Mouse (Mus musculus): Measurements from ENCODE around the gene Arhgef1.
A peak's percentile ranks its signal among the peaks of the same experiment; 100 is the strongest.

Arhgef1 gene

DNA sequence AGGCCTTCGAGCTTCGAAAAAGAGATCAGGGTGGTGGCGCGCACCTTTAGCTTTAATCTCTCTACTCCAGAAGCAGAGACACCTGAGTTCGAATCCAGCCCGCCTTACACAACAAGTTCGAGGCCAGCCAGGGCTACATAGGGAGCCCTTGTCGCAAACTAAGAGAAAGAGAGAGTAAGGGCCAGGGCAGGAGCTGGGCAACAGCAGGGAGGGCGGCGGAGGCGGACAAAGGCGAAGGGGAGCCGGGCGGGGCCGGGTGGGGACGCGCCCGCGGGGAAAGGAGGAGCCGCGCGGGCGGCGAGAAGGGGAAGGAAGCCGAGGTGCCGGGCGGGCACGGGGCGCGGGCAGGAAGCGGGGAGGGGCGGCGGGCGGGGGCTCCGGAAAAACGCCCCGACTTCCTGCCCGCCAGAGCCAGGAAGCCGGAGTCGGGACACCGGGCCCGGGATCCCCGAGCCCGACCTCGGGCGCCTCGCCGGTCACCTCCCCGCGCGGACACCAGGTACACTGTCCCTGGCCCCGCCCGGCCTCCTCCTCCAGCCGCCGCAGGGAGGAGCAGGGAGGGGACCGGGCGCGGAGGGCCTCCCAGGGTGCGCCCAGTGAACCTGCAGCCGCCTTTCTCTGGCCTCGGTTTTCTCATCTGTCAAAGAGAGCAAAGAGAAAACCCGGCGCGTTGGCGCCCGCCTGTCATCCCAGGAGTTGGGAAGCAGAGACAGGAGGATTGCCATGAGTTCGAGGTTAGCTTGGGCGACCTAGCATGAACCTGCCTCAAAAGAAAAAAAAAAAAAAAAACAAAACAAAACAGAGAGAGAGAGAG is at the start of gene Arhgef1:
Gene Arhgef1 (plus strand): TSS at position 283 of the 814 bp plus-strand sequence.
- peak; percentile 98 for DNase-seq

- DNase-seq, result peak; percentile 68
Observed at GRCm38 (mm10) chr7:24853233-24853563, 49.5 kb upstream of the Arhgef1 start.

DNA sequence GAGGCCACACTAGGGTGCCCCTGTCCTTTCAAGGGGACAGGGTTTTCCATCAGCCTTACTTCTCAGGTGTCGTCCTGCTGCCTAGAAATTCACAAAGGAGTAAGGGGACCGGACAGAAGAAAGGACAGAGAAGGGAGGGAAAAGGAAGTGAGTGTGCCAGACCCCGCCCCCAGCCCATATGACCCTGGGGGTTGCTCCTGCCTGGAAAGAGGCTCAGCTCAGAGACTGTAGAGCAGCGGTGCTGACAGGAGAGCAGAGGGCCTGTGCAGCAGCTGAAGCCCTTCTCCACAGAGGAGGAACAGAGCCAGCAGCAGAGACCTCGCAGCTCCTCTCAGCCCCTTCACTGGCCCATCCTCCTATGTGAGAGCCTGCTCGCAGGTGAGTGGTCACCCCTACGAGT is 49.0 kb upstream of the Arhgef1 start:
- DNase-seq, result peak; percentile 61

GRCm38 (mm10) chr7:24856460-24857120 is 46.1 kb upstream of the Arhgef1 start:
- peak; percentile 86 for DNase-seq

- no peak for DNase-seq
Observed at GRCm38 (mm10) chr7:24859234-24859633, 43.5 kb upstream of the Arhgef1 start.

GRCm38 (mm10) chr7:24861913-24862312 is 40.8 kb upstream of the Arhgef1 start, which contains the start of gene Gm9844:
Gene Gm9844 (plus strand): TSS chr7:24862213.
- DNase-seq, result no peak

GRCm38 (mm10) chr7:24862853-24863252 is 39.9 kb upstream of the Arhgef1 start:
- no peak for DNase-seq

- DNase-seq, result no peak
Observed at GRCm38 (mm10) chr7:24864156-24864555, 38.6 kb upstream of the Arhgef1 start.

DNA sequence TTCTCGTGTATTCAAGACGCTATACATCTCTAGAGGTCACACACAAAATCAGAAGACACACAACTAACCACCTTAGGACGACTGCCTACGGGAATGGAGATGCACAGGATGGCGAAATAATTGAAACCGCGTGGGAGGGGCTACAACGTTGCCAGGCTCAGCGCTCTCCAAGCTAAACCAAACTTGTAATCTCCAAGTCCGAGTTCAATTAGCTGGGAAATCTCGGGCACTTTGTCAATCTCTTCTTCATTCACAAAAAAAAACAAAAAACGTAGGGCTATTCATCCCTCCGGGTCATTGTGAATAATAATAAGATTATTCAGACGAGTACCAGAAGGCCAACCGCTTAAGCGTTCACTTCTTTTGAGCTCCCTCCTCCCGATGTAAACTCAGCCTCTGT is 33.6 kb upstream of the Arhgef1 start:
- DNase-seq, result no peak

DNA sequence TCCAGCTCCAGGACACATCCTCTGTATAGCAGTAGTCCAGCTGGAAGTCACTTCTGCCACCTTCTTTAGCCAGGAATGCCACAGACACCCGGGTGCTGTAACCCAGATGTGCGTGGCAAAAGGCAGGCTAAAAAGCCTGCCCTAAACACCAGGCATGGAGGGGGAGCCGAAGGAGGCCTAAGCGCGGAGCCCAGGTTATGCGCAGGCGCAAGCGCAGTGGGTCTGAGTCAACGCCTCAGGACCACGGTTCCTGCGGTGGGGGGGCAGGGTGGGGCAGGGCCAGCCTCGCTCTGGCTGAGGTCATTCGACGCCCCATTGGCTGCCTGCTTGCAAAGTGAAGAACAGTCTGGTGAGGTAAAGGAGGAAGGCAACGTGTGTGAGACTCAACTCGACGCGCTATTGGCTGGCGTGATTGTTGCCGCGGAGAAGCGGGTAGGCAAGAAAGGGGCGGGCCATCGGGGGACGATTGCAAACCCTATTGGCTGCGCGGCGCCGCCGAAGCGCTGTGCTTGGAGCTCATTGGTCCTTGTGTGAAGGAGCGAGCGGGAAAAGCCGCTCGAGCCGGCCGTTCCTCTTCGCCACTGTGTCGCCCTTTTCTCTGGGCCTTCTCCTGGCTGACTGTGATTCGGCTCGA is 33.1 kb upstream of the Arhgef1 start, which contains the start of the genes Lypd4 and Dmrtc2:
Gene Lypd4 (minus strand): TSS at position 410 of the 634 bp plus-strand sequence.
Gene Dmrtc2 (plus strand): TSS at position 526 of the 634 bp plus-strand sequence.
- DNase-seq, result no peak

DNA sequence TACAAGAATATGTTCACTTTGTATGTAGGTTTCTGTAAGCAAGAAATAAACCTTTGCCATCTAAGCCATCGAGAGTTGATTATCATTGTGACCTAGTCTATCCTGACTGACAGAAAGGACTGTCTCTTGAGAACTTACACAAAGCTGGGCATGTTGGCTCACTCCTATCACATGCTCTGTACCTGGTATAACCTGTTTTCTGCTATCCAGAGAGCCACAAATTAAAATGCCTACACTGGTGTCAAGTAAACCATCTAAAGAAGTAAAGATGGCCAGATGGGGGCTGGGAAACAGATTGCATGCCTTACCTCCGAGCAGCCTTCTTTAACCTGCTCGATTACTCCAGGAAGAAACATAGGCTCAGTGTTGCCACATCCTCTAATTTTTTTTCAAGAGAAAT is 25.1 kb upstream of the Arhgef1 start:
- no peak for DNase-seq

GRCm38 (mm10) chr7:24879620-24880019 is 23.1 kb upstream of the Arhgef1 start:
- DNase-seq, result no peak

DNA sequence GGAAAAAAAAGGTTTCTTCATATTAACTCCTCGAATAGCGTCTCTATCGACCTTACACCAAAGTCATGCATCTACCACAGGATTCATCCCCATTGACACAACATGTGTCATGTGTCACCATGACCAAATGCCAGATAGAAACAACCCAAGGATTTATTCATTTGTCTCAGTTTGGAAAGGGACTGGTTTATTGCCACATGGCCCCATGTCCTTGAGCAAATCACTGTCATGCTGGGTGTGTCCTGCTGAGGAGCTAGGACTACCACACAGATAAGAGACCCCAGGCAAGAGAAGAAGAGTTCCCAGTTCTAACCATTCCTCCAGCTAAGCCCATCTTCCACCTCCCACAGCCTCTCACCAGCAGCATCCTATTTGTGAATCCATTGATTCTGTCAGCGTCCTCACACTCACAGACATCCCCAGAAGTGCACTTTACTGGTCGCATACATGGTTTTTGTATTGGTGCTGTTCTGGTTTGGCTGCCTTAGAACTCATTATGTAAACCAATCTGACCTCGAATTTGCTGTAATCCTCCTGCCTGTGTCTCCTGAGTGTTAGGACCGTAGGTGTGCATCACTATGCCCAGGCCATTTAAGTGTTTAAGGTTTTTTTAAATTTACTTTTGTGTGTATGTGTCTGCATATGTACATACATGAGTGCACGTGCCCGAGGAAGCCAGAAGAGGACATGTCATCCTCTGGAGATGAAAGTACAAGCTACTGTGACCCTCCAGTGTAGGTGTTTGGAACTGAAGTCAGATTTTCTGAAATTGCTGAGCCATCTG is 20.1 kb upstream of the Arhgef1 start:
- peak; percentile 83 for DNase-seq

DNA sequence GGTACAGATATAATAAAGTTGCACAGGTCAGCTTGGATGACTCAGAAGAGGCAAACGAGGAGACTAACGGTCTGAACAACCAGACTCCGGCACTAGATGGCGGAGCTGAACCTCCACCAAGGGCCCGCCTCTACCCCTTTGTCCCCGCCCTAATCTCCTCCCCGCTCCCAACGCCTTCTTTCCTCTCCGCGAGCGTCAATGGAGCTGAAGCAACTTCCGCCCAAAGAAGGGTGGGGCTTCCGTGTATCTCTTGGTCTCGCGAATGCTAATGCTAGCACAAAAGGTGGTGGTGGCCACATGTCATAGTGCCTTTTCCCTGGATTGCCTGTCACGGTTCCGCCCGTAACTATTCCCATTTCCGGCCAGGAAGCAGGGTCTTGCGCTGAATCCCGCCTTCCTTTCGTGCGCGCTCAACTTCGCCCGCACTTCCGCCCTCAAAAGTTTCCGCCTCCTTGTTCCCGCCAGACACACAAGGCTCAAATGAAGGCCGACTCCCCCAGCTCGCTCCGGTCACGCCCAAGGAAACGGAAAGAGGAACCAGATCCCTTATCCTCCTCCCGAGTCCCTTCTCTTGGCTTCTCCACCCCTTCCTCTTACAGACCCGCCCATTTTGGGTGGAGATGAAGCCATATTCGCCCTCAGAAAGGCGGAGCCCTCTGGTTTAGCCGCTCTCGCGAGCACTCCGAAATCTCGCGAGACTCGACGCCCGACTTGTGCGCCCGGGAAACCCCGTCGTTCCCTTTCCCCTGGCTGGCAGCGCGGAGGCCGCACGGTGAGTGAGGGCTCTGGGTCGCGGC is 18.6 kb upstream of the Arhgef1 start, which contains the start of gene Rps19:
Gene Rps19 (plus strand): TSS at position 476 of the 797 bp plus-strand sequence.
- DNase-seq, result peak; percentile 100

DNA sequence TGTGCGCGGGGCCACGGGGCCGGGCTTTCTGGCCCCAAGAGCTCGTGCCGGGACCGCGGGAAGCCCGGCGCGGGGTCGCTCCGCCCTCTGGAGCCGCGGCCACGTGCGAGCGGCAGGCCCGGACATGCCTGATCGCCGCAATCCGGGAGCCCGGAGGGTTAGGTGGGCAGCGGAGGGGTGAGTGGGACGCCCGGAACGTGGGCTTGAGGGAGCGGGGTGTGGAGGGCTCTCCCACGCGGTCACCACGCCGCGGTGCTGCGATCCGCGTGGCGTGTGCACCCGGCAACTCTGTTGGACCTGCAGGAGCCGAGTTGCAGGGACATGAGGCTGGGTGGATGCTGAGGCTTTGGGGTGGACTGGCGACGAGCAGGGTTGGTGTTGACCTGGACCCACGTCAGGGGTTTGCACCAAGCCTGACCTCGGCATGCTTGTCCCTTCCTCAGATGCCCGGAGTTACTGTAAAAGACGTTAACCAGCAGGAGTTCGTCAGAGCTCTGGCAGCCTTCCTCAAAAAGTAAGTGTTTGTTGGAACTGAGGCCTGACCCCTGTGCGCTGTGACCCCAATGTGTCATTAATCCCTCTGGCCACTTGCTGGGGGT is 17.9 kb upstream of the Arhgef1 start:
- no peak for DNase-seq

DNA sequence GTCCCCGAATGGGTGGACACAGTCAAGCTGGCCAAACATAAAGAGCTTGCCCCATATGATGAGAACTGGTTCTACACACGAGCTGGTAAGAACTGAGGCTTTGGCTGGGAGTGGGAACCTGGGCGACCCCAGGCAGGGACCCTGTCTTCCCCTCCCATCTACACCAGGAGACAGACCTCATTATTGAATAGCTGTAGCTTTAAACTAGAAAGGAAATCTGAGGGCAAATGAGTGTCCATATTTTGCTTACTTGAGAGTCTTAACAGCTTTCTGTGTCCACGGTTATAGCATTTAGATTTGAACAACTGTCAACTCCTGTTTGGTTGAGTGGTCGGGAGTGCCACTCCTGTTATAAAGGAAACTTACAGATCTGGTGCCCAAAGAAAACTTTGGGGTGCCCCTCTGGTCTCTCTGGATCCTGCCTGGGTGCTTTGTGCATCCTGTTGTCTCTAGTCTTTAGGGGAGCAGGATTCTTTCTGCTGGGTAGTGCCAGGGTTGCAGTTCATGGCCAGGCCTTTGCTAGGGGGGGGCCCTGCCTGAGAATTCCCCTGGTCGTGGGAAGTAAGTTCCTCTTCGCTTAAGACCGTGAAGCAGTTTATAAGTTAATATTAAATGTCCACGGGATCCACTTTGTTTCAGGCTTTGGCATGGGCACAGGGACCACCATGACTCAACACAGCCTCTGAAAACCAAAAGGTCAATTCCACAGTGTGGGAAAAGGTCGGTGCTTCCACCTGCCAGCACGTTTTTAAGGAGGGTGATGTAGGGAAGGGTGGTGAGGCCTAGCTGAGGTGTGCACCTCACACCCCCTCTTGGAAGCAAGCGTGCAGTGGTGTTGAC is 17.0 kb upstream of the Arhgef1 start:
- peak; percentile 86 for DNase-seq

- peak; percentile 91 for DNase-seq
Observed at GRCm38 (mm10) chr7:24886308-24886633, 16.4 kb upstream of the Arhgef1 start.

GRCm38 (mm10) chr7:24887096-24887495 is 15.6 kb upstream of the Arhgef1 start:
- DNase-seq, result peak; percentile 64

GRCm38 (mm10) chr7:24889431-24890220 is 13.1 kb upstream of the Arhgef1 start:
- peak; percentile 79 for DNase-seq

Measured in heart, adult 11 months (tissue).